Mouse (Mus musculus): ENCODE data around the gene Grin1.

Grin1 gene

DNA sequence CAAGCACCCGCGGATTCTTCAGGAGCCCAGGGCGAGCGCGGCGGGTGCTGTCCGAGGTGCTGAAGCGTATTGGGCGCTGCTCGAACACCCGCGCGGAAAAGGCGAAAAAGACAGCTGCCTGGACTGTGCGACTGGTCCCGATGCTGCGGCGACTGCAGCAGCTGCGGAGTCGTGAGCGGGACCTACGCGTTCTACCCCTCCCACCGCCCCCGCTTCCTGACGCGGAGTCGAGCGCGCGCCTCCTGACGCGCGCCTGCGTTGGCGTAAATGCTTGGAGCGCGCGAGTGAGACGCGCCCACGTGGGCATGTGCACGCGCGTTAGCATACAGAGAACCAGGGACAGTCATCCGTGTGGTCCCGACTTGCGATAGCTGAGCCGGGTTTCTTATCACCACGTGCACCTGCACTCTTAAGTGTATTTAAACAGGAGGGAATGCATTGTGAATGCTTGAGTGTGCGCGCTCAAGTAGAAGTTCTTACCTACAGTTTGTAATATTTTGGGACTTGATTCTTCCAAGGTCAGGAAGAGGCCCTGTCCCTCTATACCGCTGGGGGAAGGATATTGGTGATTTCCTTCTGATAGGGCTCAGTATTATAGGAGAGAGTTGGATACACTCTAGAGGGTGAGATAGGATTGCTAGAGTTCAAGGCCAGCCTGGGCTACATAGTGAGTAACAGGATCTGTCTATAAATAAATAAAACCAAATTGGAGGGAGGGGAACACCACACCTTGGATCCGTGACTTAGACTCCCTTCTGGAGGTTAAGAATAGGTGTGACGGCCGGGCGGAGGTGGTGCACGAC is at the start of gene Grin1:
Gene Grin1, minus strand, starts transcription at position 217 of the 803 bp plus-strand sequence.
- in situ Hi-C loops (cut with MboI, MseI): no loop called here

DNA sequence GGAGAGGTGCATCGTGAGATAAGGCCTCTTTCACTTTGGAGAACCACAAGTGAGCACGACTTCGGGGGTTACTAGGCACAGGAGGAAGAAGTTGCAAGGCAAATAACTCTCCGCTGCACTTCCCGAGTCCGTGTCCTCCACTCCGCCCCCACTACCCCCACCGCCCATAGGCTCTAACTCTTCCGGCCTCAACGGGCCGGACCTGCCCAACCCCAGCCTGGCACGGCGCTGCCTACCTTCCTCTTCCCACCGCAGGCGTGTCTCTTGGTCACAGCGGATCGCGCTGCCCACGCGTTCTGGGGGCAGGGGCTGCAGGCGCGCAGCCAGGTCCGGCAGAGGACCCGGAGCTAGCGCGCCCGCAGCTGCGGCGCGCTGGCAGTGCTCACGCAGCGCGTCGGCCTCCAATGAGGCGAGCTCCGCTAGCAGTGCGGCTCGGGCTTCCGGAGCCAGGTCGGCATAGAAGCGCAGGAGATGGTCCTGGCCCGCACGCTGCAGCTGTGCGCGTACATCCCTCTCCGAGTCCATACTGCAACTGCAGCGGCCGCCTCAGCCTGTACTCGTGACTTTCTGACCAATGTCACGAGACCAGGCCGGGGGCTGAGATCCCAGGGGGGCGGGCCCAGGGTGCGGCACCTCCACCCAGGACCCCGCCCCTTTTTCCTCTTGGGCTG is 46.2 kb upstream of the Grin1 start, which contains the start of gene Uap1l1:
Gene Uap1l1, minus strand, starts transcription at position 592 of the 671 bp plus-strand sequence.
- in situ Hi-C loops (cut with MboI, MseI): loop anchor here (5.0 kb wide), 1 partner anchor 33 kb away; the partner anchor contains the start of gene Man1b1

DNA sequence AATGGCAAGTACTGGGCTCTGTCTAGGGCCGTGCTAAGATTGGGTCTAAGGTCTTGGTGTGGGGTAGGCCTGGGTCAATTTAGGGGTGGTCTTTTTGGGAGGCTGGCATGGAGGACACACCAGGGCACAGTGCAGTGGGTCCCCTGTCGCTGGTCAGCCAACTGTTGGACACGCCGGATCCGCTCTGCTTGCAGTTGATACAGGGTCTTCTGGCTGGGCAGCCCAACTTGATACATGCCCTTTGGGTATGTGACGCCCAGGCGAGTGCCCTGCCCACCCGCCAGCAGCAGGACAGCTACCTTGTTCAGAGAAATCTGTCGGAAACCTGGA is 45.7 kb upstream of the Grin1 start:
- in situ Hi-C loops (cut with MboI, MseI): loop anchor here (5.0 kb wide), 1 partner anchor 32 kb away; the partner anchor contains the start of gene Man1b1

DNA sequence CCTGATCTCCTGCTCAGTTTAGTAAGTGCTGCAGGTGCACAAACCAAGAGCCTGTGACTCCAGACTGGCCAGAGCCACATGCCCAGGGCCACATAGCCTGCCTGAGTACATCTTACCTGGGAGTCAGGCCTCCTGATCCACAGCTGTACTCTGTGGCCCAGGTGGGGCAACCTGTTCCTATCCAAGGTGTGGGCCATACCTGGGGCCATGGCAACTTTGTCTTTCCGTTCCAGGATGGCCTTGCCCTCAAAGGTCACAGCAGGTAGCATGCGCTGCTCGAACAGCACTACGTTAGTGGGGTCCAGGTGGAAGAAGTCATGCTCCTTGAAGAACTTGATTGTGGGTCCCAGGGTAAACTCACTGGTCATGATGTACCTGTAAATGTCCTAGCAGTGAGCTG is 45.3 kb upstream of the Grin1 start:
- in situ Hi-C loops (cut with MboI, MseI): no loop called here

DNA sequence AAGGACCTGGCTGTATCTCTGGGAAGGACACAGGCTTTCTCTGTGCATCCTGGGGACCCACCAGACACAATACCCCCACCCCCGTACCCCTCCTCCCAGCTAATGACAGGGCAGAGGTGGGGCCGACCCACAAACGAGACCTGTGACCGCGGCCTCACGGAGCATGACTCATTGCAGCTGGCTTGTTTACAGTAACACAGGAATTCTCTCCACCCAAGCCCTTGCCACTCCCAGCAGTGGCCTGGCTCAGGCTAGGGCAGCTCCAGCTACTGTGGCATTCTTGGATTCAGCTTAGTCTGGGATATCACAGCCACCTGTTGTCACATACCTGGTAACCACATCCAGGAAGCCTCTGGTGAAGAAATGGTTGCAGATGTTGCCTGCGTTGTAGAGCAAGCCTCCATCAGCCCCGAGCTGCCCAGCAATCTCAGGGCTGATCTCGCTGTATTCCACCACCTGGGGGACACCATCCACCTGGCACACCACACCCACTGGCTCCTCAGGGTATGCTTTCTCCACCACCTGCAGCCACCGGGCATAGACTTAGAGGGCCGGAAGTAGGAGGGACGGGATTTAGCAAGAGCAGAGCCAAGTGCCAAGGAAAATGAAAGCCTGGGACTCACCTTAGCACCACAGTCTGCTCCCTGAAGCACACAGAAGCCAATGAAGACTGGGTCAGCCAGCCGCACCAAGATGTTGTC is 44.6 kb upstream of the Grin1 start:
- in situ Hi-C loops (cut with MboI, MseI): no loop called here

DNA sequence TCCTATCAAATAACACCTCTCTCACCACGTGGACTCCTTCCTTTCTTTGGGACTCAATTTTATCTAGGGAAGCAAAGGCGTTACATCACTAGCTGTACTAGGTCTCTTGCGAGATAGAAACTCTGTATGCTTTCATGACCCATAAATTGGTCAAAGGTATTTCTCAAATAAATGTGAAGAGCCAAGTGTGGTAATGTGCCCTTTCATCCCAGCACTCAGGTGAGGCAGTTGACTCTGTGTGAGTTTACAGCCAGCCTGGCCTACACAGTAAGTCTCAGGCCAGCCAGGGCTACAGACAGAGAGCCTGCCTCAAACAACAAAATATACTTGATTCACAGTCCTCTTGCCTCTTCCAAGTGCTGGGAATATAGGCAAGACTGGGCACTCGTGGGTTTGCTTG is 40.9 kb upstream of the Grin1 start:
- in situ Hi-C loops (cut with MboI, MseI): no loop called here

DNA sequence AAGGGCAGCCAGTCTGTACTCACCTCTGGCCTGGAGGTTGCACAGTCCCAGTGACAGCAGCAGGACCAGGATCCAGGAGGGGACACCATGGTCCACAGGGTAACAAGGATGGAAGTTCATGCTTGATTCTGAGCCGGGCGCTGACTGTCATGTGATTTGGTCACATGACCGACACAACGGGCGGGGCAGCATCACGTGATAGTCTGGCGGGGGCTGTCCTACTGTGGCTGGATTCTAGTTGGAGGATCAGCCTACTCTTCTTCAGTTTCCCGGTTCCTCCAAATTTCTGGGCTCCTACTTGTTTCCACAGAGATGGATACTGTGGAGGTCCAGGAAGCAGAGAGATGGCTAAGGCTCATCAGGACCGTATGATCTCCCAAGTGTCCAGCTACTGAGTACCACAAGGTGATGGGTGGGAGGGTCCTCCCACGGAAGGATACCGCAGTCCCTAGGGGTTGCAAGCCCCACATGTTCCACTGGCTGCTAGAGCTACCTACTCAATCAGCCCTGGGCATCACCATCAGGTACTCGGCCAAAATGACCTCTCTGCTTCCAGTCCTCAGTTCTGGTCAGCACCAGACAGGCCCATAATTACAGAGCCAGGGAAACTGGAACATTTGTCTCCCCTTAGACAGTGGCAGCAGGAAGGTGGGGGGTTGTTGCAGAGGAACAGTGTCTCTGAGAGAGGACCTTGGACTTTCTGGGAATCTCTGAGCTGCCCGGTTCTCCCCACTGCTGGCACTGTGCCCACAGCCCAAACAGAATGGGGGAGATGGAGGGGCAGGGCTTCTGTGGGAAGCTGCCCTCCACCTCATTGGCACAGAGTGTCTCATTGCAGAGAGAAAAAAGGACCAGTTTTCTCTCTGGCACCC is 37.5 kb upstream of the Grin1 start, which contains the start of gene Dpp7:
Gene Dpp7, minus strand, starts transcription at position 152 of the 872 bp plus-strand sequence.
- in situ Hi-C loops (cut with MboI, MseI): no loop called here

DNA sequence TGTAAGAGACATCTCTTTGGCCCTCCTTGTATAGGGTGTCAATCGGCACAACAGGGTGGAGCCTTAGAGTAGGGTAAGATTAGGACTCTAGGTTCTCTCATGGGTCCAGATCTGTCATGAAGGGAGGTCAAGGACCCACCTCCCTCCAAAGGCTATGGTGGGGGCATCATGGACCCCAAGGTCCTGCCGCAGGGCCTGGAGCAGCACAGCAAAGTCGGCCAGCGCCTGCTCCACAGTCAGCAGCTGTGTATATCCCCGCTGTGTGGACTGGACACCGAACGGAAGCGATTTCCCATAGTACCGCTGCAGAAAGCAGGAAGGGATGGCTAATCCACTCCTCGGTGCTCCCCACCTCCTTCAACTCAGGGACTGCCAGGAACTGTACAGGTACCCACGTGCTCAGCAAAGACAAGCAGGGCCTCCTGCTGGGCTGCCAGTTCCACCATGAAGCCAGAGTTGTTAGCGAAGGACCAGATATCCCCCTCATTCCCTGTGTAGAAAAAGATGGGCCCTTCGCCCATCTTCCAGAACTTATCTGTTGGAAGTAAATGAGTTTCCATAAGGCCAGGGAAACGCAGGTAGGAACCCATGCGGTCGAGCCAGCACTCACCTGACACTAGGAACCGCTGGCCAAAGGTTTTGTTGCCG is 36.6 kb upstream of the Grin1 start:
- in situ Hi-C loops (cut with MboI, MseI): no loop called here

DNA sequence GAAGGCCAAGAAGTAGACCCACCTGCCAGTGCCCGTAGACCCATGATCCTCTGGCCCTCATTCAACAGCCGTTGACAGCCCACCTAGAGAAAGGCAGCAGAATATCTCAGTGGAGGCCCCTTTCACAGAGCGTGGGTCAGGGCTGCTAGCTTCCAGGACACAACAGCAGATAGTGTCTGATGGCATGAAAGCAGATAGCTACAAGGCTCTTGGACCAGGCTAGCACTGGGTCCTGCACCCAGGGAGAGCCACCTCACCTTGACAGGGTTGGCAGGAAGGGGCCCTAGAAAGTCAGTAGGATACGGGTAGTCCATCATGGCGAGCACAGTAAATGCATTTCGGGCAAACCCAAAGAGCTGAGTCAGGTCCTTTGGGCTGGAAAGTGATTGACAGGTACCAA is 35.2 kb upstream of the Grin1 start:
- in situ Hi-C loops (cut with MboI, MseI): no loop called here

DNA sequence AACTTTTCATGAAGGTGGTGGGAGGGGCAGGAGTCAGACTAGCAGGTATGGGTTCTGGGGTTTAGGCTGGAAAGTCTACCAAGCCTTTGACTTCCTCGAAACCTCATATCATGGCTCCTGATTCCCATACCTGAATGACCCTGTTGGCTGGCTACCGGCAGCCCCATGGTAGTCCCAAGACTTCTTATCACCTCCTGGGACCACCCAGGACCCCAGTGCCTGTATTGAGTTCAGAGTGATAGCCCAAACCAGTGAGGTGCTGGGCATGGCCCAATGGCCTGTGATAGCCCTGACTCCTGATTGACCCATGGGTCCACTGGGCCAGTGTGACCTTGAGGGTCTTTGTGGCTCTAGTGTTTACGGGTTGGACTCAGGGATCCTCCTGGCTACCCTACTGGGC is 31.7 kb upstream of the Grin1 start:
- in situ Hi-C loops (cut with MboI, MseI): no loop called here

DNA sequence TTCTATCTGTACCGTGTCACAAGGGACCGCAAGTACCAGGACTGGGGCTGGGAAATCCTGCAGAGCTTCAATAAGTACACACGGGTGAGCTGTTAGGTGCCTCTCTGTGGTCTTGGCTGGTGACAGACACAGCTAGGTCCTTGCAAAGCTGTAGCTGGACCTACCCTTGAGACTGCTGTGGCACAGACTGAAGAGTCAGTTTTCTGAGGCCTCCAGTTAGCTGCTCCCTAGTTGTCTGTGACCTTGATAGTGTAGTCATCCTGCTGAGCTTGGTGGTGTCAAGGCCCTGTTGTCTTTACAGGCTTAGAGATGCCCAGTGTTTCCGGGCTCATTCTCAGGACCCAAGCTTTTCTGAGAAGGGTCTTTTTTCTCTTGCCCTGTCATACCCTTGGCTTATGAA is 30.5 kb upstream of the Grin1 start:
- in situ Hi-C loops (cut with MboI, MseI): no loop called here

DNA sequence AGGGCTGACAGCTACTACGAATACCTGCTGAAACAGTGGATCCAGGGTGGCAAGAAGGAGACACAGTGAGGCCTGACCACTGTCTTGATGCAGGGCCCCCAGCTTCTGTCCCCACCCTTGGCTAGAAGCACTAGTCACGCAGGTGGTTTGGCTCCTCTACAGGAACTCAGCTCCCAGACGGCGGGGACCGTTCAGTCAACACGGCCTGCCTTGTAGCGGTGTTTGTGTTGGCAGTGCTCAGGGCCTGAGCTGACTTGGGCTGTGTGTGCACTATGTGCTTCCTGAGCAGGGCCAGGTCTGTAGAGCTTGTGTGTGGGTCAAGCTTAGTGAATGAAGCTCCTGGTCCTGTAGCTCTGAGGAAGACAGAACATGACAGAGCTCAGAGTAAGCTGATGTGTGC is 29.2 kb upstream of the Grin1 start:
- in situ Hi-C loops (cut with MboI, MseI): no loop called here

DNA sequence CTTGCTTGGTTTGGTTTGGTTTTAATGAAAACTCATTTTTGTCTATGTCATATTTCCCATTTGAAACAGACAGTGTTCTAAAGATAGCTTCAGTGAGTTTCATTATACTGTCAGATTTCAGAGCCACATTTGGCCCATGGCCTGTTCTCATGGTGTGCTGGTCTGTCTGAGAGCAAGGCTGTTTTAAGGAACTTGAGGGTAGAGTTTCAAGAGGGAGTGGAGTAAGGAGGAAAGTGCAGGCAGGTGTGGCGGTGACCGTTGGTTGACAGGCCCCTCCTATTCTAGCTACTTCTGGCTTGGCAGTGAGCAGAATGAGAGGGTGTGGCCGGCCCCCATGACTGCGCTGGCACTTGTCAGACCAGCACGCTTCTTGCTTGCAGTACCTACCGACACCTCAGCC is 19.3 kb upstream of the Grin1 start:
- in situ Hi-C loops (cut with MboI, MseI): no loop called here

DNA sequence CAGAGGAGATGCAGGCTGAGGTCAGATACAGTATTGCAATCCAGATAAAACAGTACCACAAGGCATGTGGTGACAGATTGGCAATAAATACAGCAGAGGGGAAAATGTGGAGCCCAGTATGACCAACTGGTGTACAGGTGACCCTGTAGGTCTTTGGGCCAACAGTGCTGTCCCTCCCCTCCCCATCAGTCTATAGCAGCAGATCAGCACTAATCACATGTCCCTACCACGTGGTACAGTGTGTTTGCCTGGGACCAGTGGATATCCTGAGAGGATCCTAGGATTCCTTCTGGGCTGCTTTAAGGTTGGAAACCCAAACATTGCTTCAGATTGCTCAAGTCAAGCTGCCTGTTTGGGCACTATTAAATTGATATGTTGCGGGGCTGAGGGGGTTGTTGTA is 14.6 kb upstream of the Grin1 start:
- in situ Hi-C loops (cut with MboI, MseI): loop anchor here (5.0 kb wide), 2 partner anchors 34 to 61 kb away; partner anchors contain the start of genes Anapc2, Ssna1 and Uap1l1

DNA sequence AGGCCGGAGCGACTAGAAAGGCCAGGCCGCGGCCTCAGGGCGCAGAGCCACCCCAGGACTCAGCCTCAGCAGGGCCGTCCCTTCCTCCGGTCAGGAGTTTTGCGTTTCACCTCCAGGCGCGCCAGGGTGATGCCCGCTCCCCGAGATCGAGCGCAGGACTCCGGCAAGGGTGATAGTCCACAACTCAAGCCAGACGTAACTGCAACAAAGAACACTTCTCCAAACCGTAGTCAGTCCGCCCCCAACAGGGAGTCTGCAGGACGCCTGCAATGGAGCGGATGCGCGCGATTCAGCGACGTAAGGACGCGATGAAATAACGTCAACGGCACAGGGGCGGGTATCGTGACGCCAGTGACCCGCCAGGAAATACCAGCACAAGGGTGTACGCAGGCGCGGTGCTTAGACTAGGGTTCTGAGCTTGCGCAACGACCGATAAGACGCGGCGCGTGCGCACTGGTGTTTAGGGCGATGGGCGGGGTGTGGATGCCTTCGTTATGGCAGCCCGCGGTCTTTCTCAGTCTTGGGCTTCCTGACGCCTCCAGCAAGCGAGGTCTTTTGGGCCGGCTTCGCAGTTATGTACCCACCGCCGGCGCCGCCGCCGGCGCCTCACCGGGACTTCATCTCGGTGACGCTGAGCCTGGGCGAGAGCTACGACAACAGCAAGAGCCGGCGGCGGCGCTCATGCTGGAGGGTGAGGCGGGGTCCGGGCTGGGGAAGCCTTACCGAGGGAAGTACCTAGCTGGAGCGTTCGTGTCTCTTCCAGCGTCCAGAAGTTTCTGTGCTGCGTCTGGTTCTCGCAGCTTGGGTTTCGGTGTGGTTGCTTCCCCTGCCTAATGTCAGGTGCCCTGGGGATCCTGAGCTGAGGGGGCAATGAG is 13.5 kb upstream of the Grin1 start, which contains the start of gene Man1b1:
Gene Man1b1, plus strand, starts transcription at position 53 of the 875 bp plus-strand sequence.
- in situ Hi-C loops (cut with MboI, MseI): loop anchor here (5.0 kb wide), 2 partner anchors 35 to 60 kb away; partner anchors contain the start of genes Anapc2, Ssna1 and Uap1l1

DNA sequence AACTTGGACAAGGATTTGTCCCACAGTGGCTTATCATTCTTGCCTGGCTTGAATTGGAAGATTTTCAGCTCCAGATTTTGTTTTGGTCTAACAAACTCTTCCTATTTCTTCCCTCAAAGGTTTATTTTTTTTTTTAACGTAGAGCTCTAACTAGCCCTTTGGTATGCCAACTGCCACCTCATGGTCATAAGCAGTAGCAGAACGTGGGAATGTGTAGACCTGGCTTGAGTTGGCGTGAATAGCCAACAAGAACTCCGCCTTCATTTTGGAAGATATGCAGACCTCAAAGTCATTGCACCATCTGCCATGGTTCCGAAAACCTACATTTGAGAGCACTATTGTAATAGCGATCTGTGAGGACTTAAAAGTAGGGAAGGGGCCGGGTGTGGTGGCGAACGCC is 12.5 kb upstream of the Grin1 start:
- in situ Hi-C loops (cut with MboI, MseI): loop anchor here (5.0 kb wide), 2 partner anchors 36 to 59 kb away; partner anchors contain the start of genes Anapc2, Ssna1 and Uap1l1

DNA sequence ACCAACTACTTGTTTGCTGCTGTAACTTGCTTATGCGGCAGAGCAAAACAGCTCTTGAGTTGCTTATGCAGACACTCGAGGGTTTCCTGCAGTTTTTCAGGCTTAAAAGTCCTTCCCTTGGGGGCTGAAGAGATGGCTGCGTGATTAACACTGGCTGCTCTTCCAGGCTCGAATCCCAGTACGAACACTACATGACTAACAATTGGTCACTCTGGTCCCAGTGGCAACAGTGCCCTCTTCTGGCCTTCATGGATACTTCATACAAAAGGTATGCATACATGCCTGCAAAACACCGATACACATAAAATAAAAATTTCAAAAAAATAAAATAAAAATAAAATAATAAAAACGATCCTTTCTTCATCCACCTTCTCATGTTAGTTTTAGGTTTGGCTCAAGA is 9.5 kb upstream of the Grin1 start:
- in situ Hi-C loops (cut with MboI, MseI): no loop called here

DNA sequence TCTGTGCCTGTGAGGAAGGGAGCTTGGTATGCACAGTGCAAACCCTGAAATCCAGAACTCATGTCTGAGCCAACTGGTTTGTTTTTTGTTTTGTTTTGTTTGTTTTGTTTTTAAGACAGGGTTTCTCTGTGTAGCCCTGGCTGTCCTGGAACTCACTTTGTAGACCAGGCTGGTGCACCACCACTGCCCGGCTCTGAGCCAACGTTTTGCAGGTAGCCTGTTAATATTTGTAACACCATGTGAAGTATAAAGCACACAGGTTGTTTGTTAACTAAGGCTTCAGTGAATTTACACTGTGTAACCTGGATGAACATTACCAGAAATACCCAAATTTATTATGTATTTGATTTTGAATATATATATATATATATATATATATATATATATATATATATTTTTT is 7.0 kb upstream of the Grin1 start:
- in situ Hi-C loops (cut with MboI, MseI): no loop called here

DNA sequence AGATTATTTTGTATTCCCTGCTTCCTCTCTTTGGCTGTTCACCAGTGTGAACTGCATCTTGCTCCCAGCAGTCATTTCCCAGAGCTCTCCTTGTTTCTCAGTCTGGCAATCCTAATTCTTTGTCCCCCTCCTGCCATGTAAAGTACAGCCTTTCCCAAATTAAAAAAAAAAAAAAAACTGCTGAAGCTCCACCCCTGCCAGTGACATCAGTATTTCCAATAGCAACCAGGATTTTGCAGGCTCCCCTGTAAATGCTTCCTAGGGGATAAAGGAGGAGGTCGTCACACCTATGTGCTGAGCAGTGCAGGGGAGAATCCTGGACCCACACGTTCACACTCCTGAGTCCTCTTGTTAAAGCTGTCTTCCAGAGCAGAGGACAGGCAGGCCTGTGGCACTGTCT is 1.1 kb upstream of the Grin1 start:
- in situ Hi-C loops (cut with MboI, MseI): no loop called here

All from T-helper 2 cell (primary cell).